Mouse (Mus musculus) kidney, adult 2 months (tissue): Measurements from ENCODE around the gene Lrp4. TPM values are rescaled to one million over a fixed set of nuclear protein-coding genes. Genes with fewer than 3 reads are reported as not detected.
A peak's percentile ranks its signal among the peaks of the same experiment; 100 is the strongest.

Experiments
- DNase-seq: peaks from one replicate; pipeline ENCODE4 v3.0.0; 2021
- H3K27ac ChIP-seq: fragments of 200-500 bp; 2 replicates; pipeline ENCODE4 v1.5.1; 2012; ENCODE audit warnings: low read depth, low read length, control low read depth, inconsistent platforms; ENCODE audit not compliant: insufficient read depth
- H3K27me3 ChIP-seq: fragments of 200-500 bp; replicated peaks from 2 replicates; pipeline ENCODE4 v1.6.1; 2012; ENCODE audit warnings: mild to moderate bottlenecking, moderate library complexity, low read length, inconsistent platforms; ENCODE audit not compliant: control insufficient read depth, insufficient read depth
- H3K36me3 ChIP-seq: fragments of 200-500 bp; 2 replicates; pipeline ENCODE4 v1.6.1; 2012; ENCODE audit warnings: mild to moderate bottlenecking, moderate library complexity, low read length, inconsistent platforms; ENCODE audit not compliant: control insufficient read depth, insufficient read depth
- H3K4me1 ChIP-seq: fragments of 200-500 bp; 2 replicates; pipeline ENCODE4 v1.6.1; 2011; ENCODE audit warnings: low read length; ENCODE audit not compliant: control insufficient read depth, insufficient read depth
- H3K4me3 ChIP-seq: fragments of 200-500 bp; 2 replicates; pipeline ENCODE4 v1.5.1; 2011; ENCODE audit warnings: mild to moderate bottlenecking, low read depth, low read length, control low read depth; ENCODE audit not compliant: insufficient read depth
- CTCF ChIP-seq: fragments of 200-500 bp; conservative IDR thresholded peaks from 2 replicates; pipeline ENCODE4 v1.5.1; 2011; ENCODE audit warnings: low read depth, mild to moderate bottlenecking, control low read depth, low read length, moderate library complexity, mixed read lengths; ENCODE audit not compliant: insufficient read depth, insufficient read length
- POLR2A ChIP-seq: fragments of 200-500 bp; IDR thresholded peaks from one replicate; pipeline ENCODE4 v1.6.1; 2011; ENCODE audit warnings: low read depth, low read length, control low read depth
- WGBS: fragments of 180-500 bp; shearing (Covaris S2); methylation state at CpG from one replicate; pipeline ENCODE4 v1.1.7; 2018; 5-methylcytosine and 5-hydroxymethylcytosine counted together
- polyA plus RNA-seq: library from polyadenylated mRNA; depleted of rRNA; stranded (reverse); fragments of >200 nt; gene quantifications from 2 replicates; pipeline ENCODE4 v1.2.3, GENCODE M21; 2012

Gene Lrp4
- polyA plus RNA-seq, 1 experiment, result 8.6 TPM

DNA sequence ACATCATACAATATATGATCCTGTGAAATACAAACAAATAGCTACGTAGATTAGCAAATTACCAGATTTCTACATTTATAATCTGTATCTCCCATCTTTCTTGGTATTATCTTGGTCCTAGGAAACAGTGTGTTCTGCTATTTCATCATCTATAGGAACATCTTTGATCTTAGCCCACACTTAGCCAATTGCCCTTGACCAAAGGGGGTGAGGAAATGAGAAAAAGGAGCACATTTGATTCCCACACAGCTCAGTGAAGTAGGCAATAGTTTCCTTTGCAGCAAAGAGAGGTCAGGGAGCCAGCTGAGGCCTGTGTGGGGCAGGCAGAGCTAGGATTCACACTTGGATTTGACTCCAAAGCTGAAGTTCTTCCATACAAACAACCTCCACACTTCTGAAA lies 31.0 kb upstream of the Lrp4 start:
- no peak overlapping the region for H3K27ac ChIP-seq
- TF ChIP-seq POLR2A, result no peak
- TF ChIP-seq CTCF, result no peak
- 94% methylated on average over 1 of the region's 1 CpGs for WGBS
- H3K27me3 ChIP-seq, result no peaks in the 10 kb centered on the region
- H3K36me3 ChIP-seq, result no peaks in the 10 kb centered on the region
- DNase-seq, result no peak
- peaks cover 2% of the 10 kb centered on the region; the same call in 1 of the 2 replicates for H3K4me1 ChIP-seq
- no peak overlapping the region for H3K4me3 ChIP-seq

DNA sequence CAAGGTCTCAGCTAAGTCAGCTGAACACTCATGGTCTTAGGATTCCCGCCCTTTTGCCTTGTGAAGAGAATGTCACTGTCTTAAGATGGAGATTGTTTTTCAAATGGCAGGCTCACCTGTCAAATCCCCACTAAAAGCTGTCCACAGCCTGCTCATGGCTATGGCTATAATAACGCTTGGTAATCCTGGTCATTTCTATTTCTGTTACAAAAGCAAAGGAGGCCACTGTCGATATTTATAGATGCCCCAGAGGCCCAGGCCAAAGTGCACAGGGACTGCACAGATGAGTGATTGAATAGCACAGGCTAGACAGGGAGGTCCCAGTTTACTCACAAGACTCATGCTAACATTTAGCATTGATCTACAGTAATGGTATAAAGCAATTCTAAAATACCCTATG lies 28.2 kb upstream of the Lrp4 start:
- Histone ChIP-seq H3K4me3 (no peak overlapping the region), H3K36me3 (no peaks in the 10 kb centered on the region), H3K27ac (no peak overlapping the region), H3K27me3 (no peaks in the 10 kb centered on the region), H3K4me1 (peaks cover 2% of the 10 kb centered on the region; the same call in 1 of the 2 replicates)
- WGBS, result 78% methylated on average over 3 of the region's 3 CpGs
- no peak for DNase-seq
- TF ChIP-seq POLR2A, result no peak

DNA sequence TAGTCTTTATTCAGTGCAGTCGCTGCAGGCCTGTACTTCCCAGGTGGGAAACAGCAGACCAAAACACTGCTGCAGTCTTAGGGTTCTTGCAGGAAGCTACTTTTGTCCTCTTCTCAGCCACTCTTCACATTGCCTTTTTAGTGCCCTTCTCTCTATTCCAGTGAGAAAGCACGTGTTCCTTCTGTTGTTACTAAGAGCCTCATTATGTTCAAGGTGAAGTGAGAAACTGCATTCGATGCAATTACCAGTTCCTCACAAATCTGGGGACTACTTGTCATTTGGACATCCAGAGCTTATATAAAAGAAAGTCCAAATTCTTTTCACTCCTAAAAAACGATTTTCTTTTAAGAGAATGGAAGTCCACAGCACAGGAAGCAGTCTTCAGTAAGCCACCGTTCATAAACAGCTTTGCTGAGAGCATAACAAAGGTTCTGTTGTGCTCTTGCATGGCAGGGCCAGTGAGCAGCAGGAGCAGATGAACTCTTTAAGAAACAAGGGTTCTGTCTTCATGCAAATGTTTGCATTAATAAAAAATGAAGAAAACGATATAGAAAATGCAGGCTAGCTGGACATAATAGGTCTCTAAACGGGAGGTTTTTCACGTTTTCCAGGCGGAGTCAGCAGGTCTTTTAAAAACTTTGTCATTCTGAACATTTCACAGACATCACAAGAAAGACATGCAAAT lies 27.3 kb upstream of the Lrp4 start:
- 51% methylated on average over 9 of the region's 9 CpGs for WGBS
- no peak for DNase-seq
- H3K36me3 ChIP-seq, result no peaks in the 10 kb centered on the region
- H3K4me3 ChIP-seq, result no peak overlapping the region
- peaks cover 2% of the 10 kb centered on the region; the same call in 1 of the 2 replicates for H3K4me1 ChIP-seq
- TF ChIP-seq CTCF (no peak), POLR2A (no peak)
- no peaks in the 10 kb centered on the region for H3K27me3 ChIP-seq
- H3K27ac ChIP-seq, result no peak overlapping the region

GRCm38 (mm10) chr2:91430600-91430919 lies 26.8 kb upstream of the Lrp4 start:
- no peak overlapping the region for H3K4me3 ChIP-seq
- H3K4me1 ChIP-seq, result peaks cover 2% of the 10 kb centered on the region; the same call in 1 of the 2 replicates
- 67% methylated on average over 6 of the region's 6 CpGs for WGBS
- H3K27me3 ChIP-seq, result no peaks in the 10 kb centered on the region
- TF ChIP-seq CTCF, result no peak
- TF ChIP-seq POLR2A, result no peak
- DNase-seq, result no peak
- no peaks in the 10 kb centered on the region for H3K36me3 ChIP-seq
- H3K27ac ChIP-seq, result no peak overlapping the region

DNA sequence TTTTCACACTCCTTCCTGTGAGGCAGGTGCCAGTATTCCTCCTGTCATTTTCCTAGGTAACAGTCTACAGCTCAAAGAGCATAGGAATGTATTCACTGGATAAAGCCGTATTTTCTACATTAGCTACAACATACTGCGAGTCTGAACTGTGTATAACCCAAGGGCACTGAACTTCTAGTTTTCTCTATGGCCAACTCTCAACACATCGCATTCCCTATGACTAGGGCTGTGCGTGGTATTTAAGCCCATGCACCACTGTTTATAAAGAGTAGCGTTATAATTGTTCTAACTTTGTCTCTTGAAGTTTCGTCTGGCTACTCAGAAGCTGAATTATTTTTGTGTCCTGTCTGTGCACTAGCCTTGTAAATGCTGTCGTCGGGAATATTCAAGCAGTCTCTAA lies 20.6 kb upstream of the Lrp4 start:
- no peaks in the 10 kb centered on the region for H3K36me3 ChIP-seq
- no peaks in the 10 kb centered on the region for H3K4me1 ChIP-seq
- no peaks in the 10 kb centered on the region for H3K27me3 ChIP-seq
- H3K4me3 ChIP-seq, result no peak overlapping the region
- no peak overlapping the region for H3K27ac ChIP-seq
- no peak for DNase-seq
- no peak for TF ChIP-seq CTCF
- TF ChIP-seq POLR2A, result no peak
- 86% methylated on average over 8 of the region's 8 CpGs for WGBS

GRCm38 (mm10) chr2:91437116-91437815 lies 20.0 kb upstream of the Lrp4 start:
- H3K4me3 ChIP-seq, result no peak overlapping the region
- DNase-seq, result no peak
- H3K27ac ChIP-seq, result no peak overlapping the region
- TF ChIP-seq POLR2A (no peak), CTCF (no peak)
- no peaks in the 10 kb centered on the region for H3K36me3 ChIP-seq
- WGBS, result 88% methylated on average over 5 of the region's 5 CpGs
- no peaks in the 10 kb centered on the region for H3K27me3 ChIP-seq
- H3K4me1 ChIP-seq, result no peaks in the 10 kb centered on the region

DNA sequence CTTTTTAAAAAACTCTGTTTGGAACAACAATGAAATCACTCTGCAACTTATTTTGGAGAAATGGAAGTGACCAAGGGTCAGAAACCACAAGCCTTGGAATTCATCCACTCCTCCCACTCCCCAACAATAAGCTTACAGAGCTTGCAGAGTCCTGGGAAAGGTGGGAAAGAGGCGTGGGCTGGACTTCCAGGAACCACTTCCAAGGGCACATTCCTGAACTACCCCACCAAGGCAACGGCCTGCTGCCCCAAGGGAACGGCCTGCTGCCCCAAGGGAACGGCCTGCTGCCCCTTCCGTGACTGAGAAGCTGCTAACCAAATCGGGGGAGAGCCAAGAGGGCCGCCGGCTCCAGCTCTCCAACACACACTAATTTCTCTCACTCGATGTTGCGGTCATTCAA lies 18.0 kb upstream of the Lrp4 start:
- Histone ChIP-seq H3K4me3 (no peak overlapping the region), H3K4me1 (no peaks in the 10 kb centered on the region), H3K36me3 (no peaks in the 10 kb centered on the region), H3K27ac (no peak overlapping the region), H3K27me3 (no peaks in the 10 kb centered on the region)
- peak; percentile 26 for DNase-seq
- no peak for TF ChIP-seq CTCF
- TF ChIP-seq POLR2A, result no peak
- WGBS, result 42% methylated on average over 10 of the region's 10 CpGs
